Mouse (Mus musculus): ENCODE measurements at regions not wholly inside any gene's neighbourhood (a gene's known extent, or its start where the extent isn't known, plus 50 kb on each side); places are given as distances from the start of the nearest gene placed in this dataset.

- TF ChIP-seq CTCF (IDR thresholded peaks at IDR 0.05; ENCODE audit: extremely low read depth, insufficient read depth, low read length) (no peak), POLR2A (IDR thresholded peaks at IDR 0.05; ENCODE audit: extremely low read depth, insufficient read depth, low read length) (no peak)
These were observed 1086.5 kb downstream of the A830018L16Rik start for GRCm38 (mm10) chr1:12500442-12500841.
